Mouse (Mus musculus) limb, embryonic 14.5 days (tissue): ENCODE measurements at regions not wholly inside any gene's neighbourhood (a gene's known extent, or its start where the extent isn't known, plus 50 kb on each side); places are given as distances from the start of the nearest gene placed in this dataset.

Experiments used
- ATAC-seq: fragments of 200-750 bp; cut with Nextera tagmentation; 2 replicates; pipeline ENCODE4 v1.8.0; 2017; ENCODE audit warnings: low read depth, moderate number of reproducible peaks, moderate TSS enrichment; ENCODE audit not compliant: low FRiP score
- DNase-seq: peaks from one replicate; pipeline ENCODE4 v3.0.0-alpha.2; 2015; ENCODE audit warnings: low spot score
- H3K27ac ChIP-seq: fragments of 300-500 bp; sonication (generic); replicated peaks from 2 replicates; pipeline ENCODE4 v1.5.1; 2014; ENCODE audit warnings: low read depth, mild to moderate bottlenecking, low read length, moderate library complexity, mixed read lengths
- H3K27me3 ChIP-seq: fragments of 300-500 bp; sonication (generic); 2 replicates; pipeline ENCODE4 v1.6.1; 2014; ENCODE audit warnings: low read length, mixed read lengths; ENCODE audit not compliant: control insufficient read depth, insufficient read depth
- H3K36me3 ChIP-seq: fragments of 300-500 bp; sonication (generic); 2 replicates; pipeline ENCODE4 v1.6.1; 2014; ENCODE audit warnings: mild to moderate bottlenecking, low read length, moderate library complexity, mixed read lengths; ENCODE audit not compliant: control insufficient read depth, insufficient read depth
- H3K4me1 ChIP-seq: fragments of 300-500 bp; sonication (generic); 2 replicates; pipeline ENCODE4 v1.6.1; 2014; ENCODE audit warnings: antibody characterized with exemption, low read length, mixed read lengths; ENCODE audit not compliant: control insufficient read depth, insufficient read depth
- H3K4me2 ChIP-seq: fragments of 300-500 bp; sonication (generic); replicated peaks from 2 replicates; pipeline ENCODE4 v1.6.1; 2014; ENCODE audit warnings: low read depth, mild to moderate bottlenecking, low read length, moderate library complexity; ENCODE audit not compliant: severe bottlenecking
- H3K4me3 ChIP-seq: fragments of 300-500 bp; sonication (generic); replicated peaks from 2 replicates; pipeline ENCODE4 v1.5.1; 2014; ENCODE audit warnings: low read length
- H3K9ac ChIP-seq: fragments of 300-500 bp; sonication (generic); 2 replicates; pipeline ENCODE4 v1.6.1; 2014; ENCODE audit warnings: mild to moderate bottlenecking, low read depth, low read length, moderate library complexity; ENCODE audit not compliant: severe bottlenecking
- H3K9me3 ChIP-seq: fragments of 300-500 bp; sonication (generic); 2 replicates; pipeline ENCODE4 v1.6.1; 2016; ENCODE audit warnings: low read length; ENCODE audit not compliant: control insufficient read depth
- POLR2A ChIP-seq: fragments of 200-500 bp; IDR thresholded peaks from 2 replicates; pipeline ENCODE4 v1.8.0; 2012; ENCODE audit warnings: inconsistent platforms, mild to moderate bottlenecking, moderate library complexity, borderline replicate concordance; ENCODE audit not compliant: insufficient read depth, insufficient read length; ENCODE audit errors: extremely low read depth
- WGBS: fragments of 180-500 bp; shearing (Covaris S2); extraction: QIAGEN DNeasy Blood & Tissue Kit; methylation state at CpG from one replicate; pipeline ENCODE4 v1.1.7; 2014; 5-methylcytosine and 5-hydroxymethylcytosine counted together

DNA sequence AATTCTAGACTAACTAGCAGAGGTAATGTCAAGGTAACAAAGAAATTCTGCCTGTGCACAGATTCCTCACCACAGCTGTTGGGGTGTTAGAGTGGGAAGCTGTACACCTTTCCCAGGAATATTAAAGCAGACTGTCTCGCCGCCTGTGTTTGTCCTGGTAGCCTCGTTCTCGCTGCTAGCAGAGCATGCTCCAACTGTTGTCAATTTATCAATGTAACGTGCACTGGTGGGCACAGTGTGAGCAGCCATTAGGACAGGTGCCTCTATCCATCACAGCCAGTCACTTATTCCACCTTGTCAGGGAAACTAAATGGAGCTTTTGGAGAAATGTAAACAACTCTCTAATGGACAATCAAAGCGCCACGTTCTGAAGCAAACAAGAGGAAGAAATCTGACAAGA lies 339.4 kb downstream of the Lmo4 start:
- no peaks in the 10 kb centered on the region for H3K27me3 ChIP-seq

DNA sequence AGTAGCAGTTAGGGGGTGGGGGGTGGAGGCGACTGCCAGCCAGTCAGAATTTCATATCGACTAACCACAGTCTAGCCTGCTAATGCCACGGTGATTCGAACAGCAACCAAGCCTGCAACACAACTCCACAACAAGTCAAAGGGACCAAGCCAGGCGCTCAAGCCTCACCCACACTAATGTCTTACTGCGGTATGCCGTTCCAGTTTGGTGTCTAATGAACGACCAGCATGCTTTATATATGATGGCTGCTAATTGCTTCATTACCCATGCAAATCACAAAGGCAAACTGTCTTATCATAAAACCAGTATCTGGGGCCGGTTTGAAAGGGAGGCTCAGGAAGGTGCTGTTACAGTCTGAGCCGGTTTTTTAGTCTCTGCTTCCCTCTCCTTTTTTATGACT lies 340.5 kb downstream of the Lmo4 start:
- Histone ChIP-seq H3K9ac (no peak overlapping the region), H3K4me1 (peaks cover 9% of the 10 kb centered on the region), H3K4me2 (no peak overlapping the region), H3K27ac (no peak overlapping the region), H3K36me3 (no peaks in the 10 kb centered on the region), H3K27me3 (no peaks in the 10 kb centered on the region), H3K4me3 (no peak overlapping the region), H3K9me3 (no peaks in the 10 kb centered on the region)
- 42% methylated on average over 10 of the region's 10 CpGs for WGBS
- ATAC-seq (no peak), DNase-seq (no peak)
- TF ChIP-seq POLR2A = no peak

More for the DNA sequence above, 339.4 kb downstream of the Lmo4 start:
- ATAC-seq (no peak), DNase-seq (no peak)
- Histone ChIP-seq H3K9me3 (no peaks in the 10 kb centered on the region), H3K4me1 (peaks cover 9% of the 10 kb centered on the region), H3K9ac (no peak overlapping the region), H3K36me3 (no peaks in the 10 kb centered on the region), H3K27ac (no peak overlapping the region), H3K4me3 (no peak overlapping the region), H3K4me2 (no peak overlapping the region)
- WGBS = 68% methylated on average over 7 of the region's 7 CpGs
- TF ChIP-seq POLR2A = no peak

GRCm38 (mm10) chr3:143862531-143862930 lies 342.5 kb downstream of the Lmo4 start:
- Histone ChIP-seq H3K9me3 (no peaks in the 10 kb centered on the region), H3K9ac (no peak overlapping the region; the same call in 1 of the 2 replicates), H3K4me2 (no peak overlapping the region), H3K36me3 (no peaks in the 10 kb centered on the region), H3K4me3 (no peak overlapping the region), H3K27ac (no peak overlapping the region), H3K4me1 (peaks cover 9% of the 10 kb centered on the region), H3K27me3 (no peaks in the 10 kb centered on the region)
- DNase-seq = no peak
- no peak for TF ChIP-seq POLR2A
- WGBS = 28% methylated on average over 11 of the region's 11 CpGs
- no peak for ATAC-seq

DNA sequence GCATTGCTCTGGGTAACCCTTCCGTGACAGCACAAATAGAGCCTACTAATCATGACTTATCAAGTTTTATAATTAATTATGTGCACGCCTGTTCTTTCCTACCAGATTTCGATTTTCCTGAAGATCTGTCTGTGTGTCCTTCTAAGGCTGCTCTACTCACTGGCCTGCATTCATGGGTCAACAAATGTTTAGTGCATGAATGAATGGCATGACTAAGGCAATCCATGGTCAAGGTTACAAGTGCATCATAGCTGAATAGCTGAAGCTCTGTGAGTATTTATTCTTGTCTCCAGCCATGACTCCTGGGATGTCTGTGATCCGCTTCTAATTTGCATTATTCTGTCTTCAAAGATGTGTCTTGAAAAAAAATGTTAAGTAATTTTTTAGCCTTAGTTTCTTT lies 343.2 kb downstream of the Lmo4 start:
- peaks cover 9% of the 10 kb centered on the region for H3K4me1 ChIP-seq
- H3K9ac ChIP-seq = no peak overlapping the region
- no peaks in the 10 kb centered on the region for H3K27me3 ChIP-seq
- no peak for TF ChIP-seq POLR2A
- 91% methylated on average over 4 of the region's 4 CpGs for WGBS
- no peaks in the 10 kb centered on the region for H3K9me3 ChIP-seq
- H3K4me2 ChIP-seq = no peak overlapping the region
- no peak overlapping the region for H3K27ac ChIP-seq
- no peaks in the 10 kb centered on the region for H3K36me3 ChIP-seq
- DNase-seq = no peak
- H3K4me3 ChIP-seq = no peak overlapping the region
- ATAC-seq = no peak

DNA sequence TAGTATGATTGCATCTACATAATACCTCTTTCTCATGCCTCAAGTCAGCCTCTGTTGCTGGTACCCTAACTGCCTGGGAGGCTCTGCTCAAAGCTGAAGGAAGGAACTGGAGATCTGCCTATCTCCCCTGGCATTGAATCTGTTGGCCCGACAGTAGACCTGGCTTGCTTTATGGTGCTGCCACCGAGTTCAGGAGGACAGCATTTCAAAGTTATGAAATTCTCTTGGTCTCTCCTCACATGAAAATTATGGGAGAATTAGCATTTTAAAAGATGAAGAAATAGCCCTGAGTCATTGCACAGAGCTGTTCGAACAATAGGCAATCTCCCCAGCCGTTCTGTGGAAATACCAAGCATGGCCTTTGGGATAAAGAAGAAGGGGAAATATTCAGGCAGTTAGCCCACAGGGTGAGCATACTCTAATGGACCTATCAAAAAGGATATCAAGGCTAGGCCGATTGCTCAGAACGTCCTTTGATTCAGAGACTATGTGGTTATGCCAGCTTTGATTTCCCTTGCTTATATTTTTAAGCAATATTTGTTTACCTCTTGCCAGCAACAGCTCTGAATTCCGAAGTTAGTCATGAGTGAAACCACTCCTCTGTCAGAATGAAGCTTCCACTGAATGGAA lies 369.3 kb downstream of the Lmo4 start:
- WGBS = 90% methylated on average over 7 of the region's 7 CpGs
- Histone ChIP-seq H3K27me3 (no peaks in the 10 kb centered on the region), H3K9ac (no peak overlapping the region), H3K27ac (no peak overlapping the region), H3K4me2 (no peak overlapping the region), H3K36me3 (no peaks in the 10 kb centered on the region), H3K4me3 (no peak overlapping the region), H3K4me1 (no peaks in the 10 kb centered on the region), H3K9me3 (no peaks in the 10 kb centered on the region)
- ATAC-seq = no peak
- no peak for DNase-seq
- TF ChIP-seq POLR2A = no peak

GRCm38 (mm10) chr3:143834725-143835124 lies 370.3 kb downstream of the Lmo4 start:
- Histone ChIP-seq H3K27me3 (no peaks in the 10 kb centered on the region), H3K4me2 (no peak overlapping the region), H3K9me3 (no peaks in the 10 kb centered on the region), H3K27ac (no peak overlapping the region), H3K36me3 (no peaks in the 10 kb centered on the region), H3K9ac (no peak overlapping the region), H3K4me3 (no peak overlapping the region), H3K4me1 (no peaks in the 10 kb centered on the region)
- no peak for DNase-seq
- no peak for ATAC-seq
- no peak for TF ChIP-seq POLR2A
- WGBS = 49% methylated on average over 2 of the region's 2 CpGs
